Mouse (Mus musculus): Measurements from ENCODE around the gene Cnksr1. TPM values are rescaled to one million over a fixed set of nuclear protein-coding genes. Genes with fewer than 3 reads are reported as not detected.

The Cnksr1 gene
- polyA plus RNA-seq, 1 experiment: 0.02 TPM

- Histone ChIP-seq H3K4me3 (ENCODE audit: insufficient read depth, poor library complexity, severe bottlenecking) (no peak overlapping the region), H3K79me3 (ENCODE audit: low read depth) (no peaks in the 10 kb centered on the region), H3K27me3 (ENCODE audit: control insufficient read depth, insufficient read depth, insufficient read length) (peaks cover 27% of the 10 kb centered on the region), H3K36me3 (ENCODE audit: control insufficient read depth, insufficient read depth) (no peaks in the 10 kb centered on the region), H3ac (ENCODE audit: control insufficient read depth, insufficient read length, low read depth) (no peak overlapping the region), H3K79me2 (ENCODE audit: control insufficient read depth, insufficient read depth) (no peaks in the 10 kb centered on the region)
- TF ChIP-seq CEBPB (IDR thresholded peaks at IDR 0.05; ENCODE audit: low read depth) (no peak), MYOG (IDR thresholded peaks at IDR 0.05; ENCODE audit: control insufficient read depth, extremely low read depth, insufficient read length) (no peak), MAX (IDR thresholded peaks at IDR 0.05) (no peak), FOSL1 (IDR thresholded peaks at IDR 0.05; ENCODE audit: insufficient read depth, low read length, poor library complexity, severe bottlenecking) (no peak), USF1 (IDR thresholded peaks at IDR 0.05; ENCODE audit: low read depth) (no peak), MYOD1 (IDR thresholded peaks at IDR 0.05; ENCODE audit: control insufficient read depth, insufficient read length, low read depth) (no peak), CTCF (IDR thresholded peaks at IDR 0.05; ENCODE audit: control insufficient read depth, insufficient read depth, insufficient read length) (no peak)
Observed at GRCm38 (mm10) chr4:134234876-134235275, 3.3 kb downstream of the Cnksr1 start.

GRCm38 (mm10) chr4:134230431-134230830 is 7.8 kb downstream of the Cnksr1 start:
- no peaks in the 10 kb centered on the region for H3K79me3 ChIP-seq (ENCODE audit: low read depth)
- no peaks in the 10 kb centered on the region for H3K36me3 ChIP-seq (ENCODE audit: control insufficient read depth, insufficient read depth)
- no peaks in the 10 kb centered on the region for H3K79me2 ChIP-seq (ENCODE audit: control insufficient read depth, insufficient read depth)
- peaks cover 36% of the 10 kb centered on the region for H3K27me3 ChIP-seq (ENCODE audit: control insufficient read depth, insufficient read depth, insufficient read length)
- no peak for TF ChIP-seq USF1 (IDR thresholded peaks at IDR 0.05; ENCODE audit: low read depth)
- no peak for TF ChIP-seq MAX (IDR thresholded peaks at IDR 0.05)
- TF ChIP-seq MYOG (IDR thresholded peaks at IDR 0.05; ENCODE audit: control insufficient read depth, extremely low read depth, insufficient read length): no peak
- no peak for TF ChIP-seq FOSL1 (IDR thresholded peaks at IDR 0.05; ENCODE audit: insufficient read depth, low read length, poor library complexity, severe bottlenecking)
- no peak for TF ChIP-seq CTCF (IDR thresholded peaks at IDR 0.05; ENCODE audit: control insufficient read depth, insufficient read depth, insufficient read length)
- TF ChIP-seq CEBPB (IDR thresholded peaks at IDR 0.05; ENCODE audit: low read depth): no peak
- TF ChIP-seq MYOD1 (IDR thresholded peaks at IDR 0.05; ENCODE audit: control insufficient read depth, insufficient read length, low read depth): no peak
- H3K4me3 ChIP-seq (ENCODE audit: insufficient read depth, poor library complexity, severe bottlenecking): no peak overlapping the region
- no peak overlapping the region for H3ac ChIP-seq (ENCODE audit: control insufficient read depth, insufficient read length, low read depth)

GRCm38 (mm10) chr4:134227194-134227593 is 11.0 kb downstream of the Cnksr1 start, which contains the start of gene Catsper4:
Catsper4 (minus strand) TSS chr4:134227383.
- H3K4me3 ChIP-seq (ENCODE audit: insufficient read depth, poor library complexity, severe bottlenecking): no peak within 1 kb of the TSS
- no peak for TF ChIP-seq MYOD1 (IDR thresholded peaks at IDR 0.05; ENCODE audit: control insufficient read depth, insufficient read length, low read depth)
- no peak for TF ChIP-seq FOSL1 (IDR thresholded peaks at IDR 0.05; ENCODE audit: insufficient read depth, low read length, poor library complexity, severe bottlenecking)
- TF ChIP-seq CEBPB (IDR thresholded peaks at IDR 0.05; ENCODE audit: low read depth): no peak
- TF ChIP-seq MYOG (IDR thresholded peaks at IDR 0.05; ENCODE audit: control insufficient read depth, extremely low read depth, insufficient read length): no peak
- no peak for TF ChIP-seq MAX (IDR thresholded peaks at IDR 0.05)
- no peak for TF ChIP-seq USF1 (IDR thresholded peaks at IDR 0.05; ENCODE audit: low read depth)
- TF ChIP-seq CTCF (IDR thresholded peaks at IDR 0.05; ENCODE audit: control insufficient read depth, insufficient read depth, insufficient read length): no peak
- H3K79me2 ChIP-seq (ENCODE audit: control insufficient read depth, insufficient read depth): no peaks in the 10 kb centered on the region
- no peaks in the 10 kb centered on the region for H3K36me3 ChIP-seq (ENCODE audit: control insufficient read depth, insufficient read depth)
- H3K79me3 ChIP-seq (ENCODE audit: low read depth): no peaks in the 10 kb centered on the region
- peaks cover 31% of the 10 kb centered on the region for H3K27me3 ChIP-seq (ENCODE audit: control insufficient read depth, insufficient read depth, insufficient read length)
- no peak within 1 kb of the TSS for H3ac ChIP-seq (ENCODE audit: control insufficient read depth, insufficient read length, low read depth)

- H3K79me2 ChIP-seq (ENCODE audit: control insufficient read depth, insufficient read depth): no peaks in the 10 kb centered on the region
- H3K4me3 ChIP-seq (ENCODE audit: insufficient read depth, poor library complexity, severe bottlenecking): no peak overlapping the region
- no peaks in the 10 kb centered on the region for H3K79me3 ChIP-seq (ENCODE audit: low read depth)
- no peaks in the 10 kb centered on the region for H3K36me3 ChIP-seq (ENCODE audit: control insufficient read depth, insufficient read depth)
- H3ac ChIP-seq (ENCODE audit: control insufficient read depth, insufficient read length, low read depth): no peak overlapping the region
- H3K27me3 ChIP-seq (ENCODE audit: control insufficient read depth, insufficient read depth, insufficient read length): peaks cover 37% of the 10 kb centered on the region
- TF ChIP-seq USF1 (IDR thresholded peaks at IDR 0.05; ENCODE audit: low read depth) (no peak), MAX (IDR thresholded peaks at IDR 0.05) (no peak), FOSL1 (IDR thresholded peaks at IDR 0.05; ENCODE audit: insufficient read depth, low read length, poor library complexity, severe bottlenecking) (no peak), CEBPB (IDR thresholded peaks at IDR 0.05; ENCODE audit: low read depth) (no peak), MYOG (IDR thresholded peaks at IDR 0.05; ENCODE audit: control insufficient read depth, extremely low read depth, insufficient read length) (no peak), CTCF (IDR thresholded peaks at IDR 0.05; ENCODE audit: control insufficient read depth, insufficient read depth, insufficient read length) (no peak), MYOD1 (IDR thresholded peaks at IDR 0.05; ENCODE audit: control insufficient read depth, insufficient read length, low read depth) (no peak)
Observed at GRCm38 (mm10) chr4:134222793-134223600, 15.2 kb downstream of the Cnksr1 start.

GRCm38 (mm10) chr4:134206488-134207053 is 31.6 kb downstream of the Cnksr1 start:
- Histone ChIP-seq H3ac (ENCODE audit: control insufficient read depth, insufficient read length, low read depth) (no peak overlapping the region), H3K36me3 (ENCODE audit: control insufficient read depth, insufficient read depth) (no peaks in the 10 kb centered on the region), H3K79me2 (ENCODE audit: control insufficient read depth, insufficient read depth) (no peaks in the 10 kb centered on the region), H3K27me3 (ENCODE audit: control insufficient read depth, insufficient read depth, insufficient read length) (peaks cover 26% of the 10 kb centered on the region), H3K79me3 (ENCODE audit: low read depth) (no peaks in the 10 kb centered on the region), H3K4me3 (ENCODE audit: insufficient read depth, poor library complexity, severe bottlenecking) (no peak overlapping the region)
- TF ChIP-seq USF1 (IDR thresholded peaks at IDR 0.05; ENCODE audit: low read depth) (no peak), MYOD1 (IDR thresholded peaks at IDR 0.05; ENCODE audit: control insufficient read depth, insufficient read length, low read depth) (no peak), CEBPB (IDR thresholded peaks at IDR 0.05; ENCODE audit: low read depth) (no peak), CTCF (IDR thresholded peaks at IDR 0.05; ENCODE audit: control insufficient read depth, insufficient read depth, insufficient read length) (no peak), MAX (IDR thresholded peaks at IDR 0.05) (no peak), FOSL1 (IDR thresholded peaks at IDR 0.05; ENCODE audit: insufficient read depth, low read length, poor library complexity, severe bottlenecking) (no peak), MYOG (IDR thresholded peaks at IDR 0.05; ENCODE audit: control insufficient read depth, extremely low read depth, insufficient read length) (no peak)
